Mouse (Mus musculus): ENCODE measurements at regions not wholly inside any gene's neighbourhood (a gene's known extent, or its start where the extent isn't known, plus 50 kb on each side); places are given as distances from the start of the nearest gene placed in this dataset.
"Not testable (repeated sequence)": the region's sequence is repeated elsewhere in the genome, so short reads cannot be mapped to it uniquely, and the experiment has no call there.

- DNase-seq = no peak
Measured at GRCm38 (mm10) chr15:87818566-87818965, 274.5 kb downstream of the Fam19a5 start.

- no peak for DNase-seq
Measured at GRCm38 (mm10) chr15:87842097-87842496, 298.0 kb downstream of the Fam19a5 start.

GRCm38 (mm10) chr15:87859069-87859468, 315.0 kb downstream of the Fam19a5 start:
- no peak for DNase-seq

- no peak for DNase-seq
Measured at GRCm38 (mm10) chr15:87876286-87876899, 332.3 kb downstream of the Fam19a5 start.

- DNase-seq = no peak
Measured at GRCm38 (mm10) chr15:87890903-87891302, 346.8 kb downstream of the Fam19a5 start.

- DNase-seq = not testable (repeated sequence)
Measured at GRCm38 (mm10) chr15:87894866-87895265, 350.8 kb downstream of the Fam19a5 start.

- DNase-seq = no peak
Measured at GRCm38 (mm10) chr15:87898655-87899054, 354.6 kb downstream of the Fam19a5 start.

GRCm38 (mm10) chr15:87904436-87904835, 360.3 kb downstream of the Fam19a5 start:
- no peak for DNase-seq

GRCm38 (mm10) chr15:87906310-87906709, 362.2 kb downstream of the Fam19a5 start:
- DNase-seq = no peak

- no peak for DNase-seq
Measured at GRCm38 (mm10) chr15:87922091-87922490, 378.0 kb downstream of the Fam19a5 start.

- DNase-seq = no peak
Measured at GRCm38 (mm10) chr15:87922781-87923446, 378.8 kb downstream of the Fam19a5 start.

GRCm38 (mm10) chr15:87923906-87924305, 379.8 kb downstream of the Fam19a5 start:
- no peak for DNase-seq

- no peak for DNase-seq
Measured at GRCm38 (mm10) chr15:87936041-87936440, 391.9 kb downstream of the Fam19a5 start.

GRCm38 (mm10) chr15:87940837-87941236, 396.7 kb downstream of the Fam19a5 start:
- peak; percentile 13 for DNase-seq

- DNase-seq = no peak
Measured at GRCm38 (mm10) chr15:87952531-87952930, 408.4 kb downstream of the Fam19a5 start.

GRCm38 (mm10) chr15:87955685-87956256, 411.7 kb downstream of the Fam19a5 start:
- DNase-seq = no peak

- DNase-seq = no peak
Measured at GRCm38 (mm10) chr15:87958866-87959265, 414.8 kb downstream of the Fam19a5 start.

GRCm38 (mm10) chr15:87972641-87973040, 428.5 kb downstream of the Fam19a5 start:
- no peak for DNase-seq

- no peak for DNase-seq
Measured at GRCm38 (mm10) chr15:87987322-87987985, 443.4 kb downstream of the Fam19a5 start.

GRCm38 (mm10) chr15:87994546-87994945, 450.4 kb downstream of the Fam19a5 start:
- DNase-seq = no peak

- no peak for DNase-seq
Measured at GRCm38 (mm10) chr15:88017076-88017475, 473.0 kb downstream of the Fam19a5 start.

GRCm38 (mm10) chr15:88032751-88033150, 488.7 kb downstream of the Fam19a5 start:
- no peak for DNase-seq

- no peak for DNase-seq
Measured at GRCm38 (mm10) chr15:88033725-88034124, 489.6 kb downstream of the Fam19a5 start.

- no peak for DNase-seq
Measured at GRCm38 (mm10) chr15:88035486-88035885, 491.4 kb downstream of the Fam19a5 start.

Data from thymus, postnatal 4 days (tissue).